Mouse (Mus musculus) forebrain, embryonic 15.5 days (tissue): ENCODE measurements at regions not wholly inside any gene's neighbourhood (a gene's known extent, or its start where the extent isn't known, plus 50 kb on each side); places are given as distances from the start of the nearest gene placed in this dataset.

Experiments
- ATAC-seq: fragments of 200-750 bp; cut with Nextera tagmentation; replicated peaks from 2 replicates; pipeline ENCODE4 v1.8.0; 2017; ENCODE audit warnings: mild to moderate bottlenecking, moderate TSS enrichment, moderate library complexity
- H3K27ac ChIP-seq: fragments of 300-500 bp; sonication (generic); replicated peaks from 2 replicates; pipeline ENCODE4 v1.5.1; 2015; ENCODE audit warnings: mild to moderate bottlenecking, inconsistent platforms
- H3K27me3 ChIP-seq: fragments of 300-500 bp; sonication (generic); 2 replicates; pipeline ENCODE4 v1.6.1; 2015; ENCODE audit warnings: inconsistent platforms
- H3K36me3 ChIP-seq: fragments of 300-500 bp; sonication (generic); 2 replicates; pipeline ENCODE4 v1.6.1; 2015; ENCODE audit warnings: mild to moderate bottlenecking, inconsistent platforms
- H3K4me1 ChIP-seq: fragments of 300-500 bp; sonication (generic); 2 replicates; pipeline ENCODE4 v1.6.1; 2015; ENCODE audit warnings: inconsistent platforms
- H3K4me2 ChIP-seq: fragments of 300-500 bp; sonication (generic); replicated peaks from 2 replicates; pipeline ENCODE4 v1.6.1; 2015; ENCODE audit warnings: mild to moderate bottlenecking, inconsistent platforms
- H3K4me3 ChIP-seq: fragments of 300-500 bp; sonication (generic); 2 replicates; pipeline ENCODE4 v1.5.1; 2015; ENCODE audit warnings: mild to moderate bottlenecking, inconsistent platforms
- H3K9ac ChIP-seq: fragments of 300-500 bp; sonication (generic); replicated peaks from 2 replicates; pipeline ENCODE4 v1.6.1; 2015; ENCODE audit warnings: mild to moderate bottlenecking, inconsistent platforms
- H3K9me3 ChIP-seq: fragments of 300-500 bp; sonication (generic); 2 replicates; pipeline ENCODE4 v1.6.1; 2016; ENCODE audit warnings: inconsistent platforms
- WGBS: fragments of 180-500 bp; shearing (Covaris S2); methylation state at CpG from one replicate; pipeline ENCODE4 v1.1.7; 2015; ENCODE audit warnings: mixed read lengths; 5-methylcytosine and 5-hydroxymethylcytosine counted together

- WGBS = 43% methylated on average over 1 of the region's 1 CpGs
- Histone ChIP-seq H3K4me1 (no peaks in the 10 kb centered on the region), H3K36me3 (no peaks in the 10 kb centered on the region), H3K27ac (no peak overlapping the region), H3K4me3 (no peak overlapping the region), H3K27me3 (no peaks in the 10 kb centered on the region), H3K9ac (no peak overlapping the region), H3K9me3 (no peaks in the 10 kb centered on the region), H3K4me2 (no peak overlapping the region)
- no peak for ATAC-seq
Measured at GRCm38 (mm10) chr6:100085981-100086380, 201.3 kb downstream of the Rybp start.

GRCm38 (mm10) chr6:100083868-100084477, 203.3 kb downstream of the Rybp start:
- Histone ChIP-seq H3K27me3 (no peaks in the 10 kb centered on the region), H3K9me3 (no peaks in the 10 kb centered on the region), H3K36me3 (no peaks in the 10 kb centered on the region), H3K27ac (no peak overlapping the region), H3K4me3 (no peak overlapping the region), H3K4me1 (no peaks in the 10 kb centered on the region), H3K9ac (no peak overlapping the region), H3K4me2 (no peak overlapping the region)
- WGBS = 96% methylated on average over 4 of the region's 4 CpGs
- no peak for ATAC-seq

- WGBS = 85% methylated on average over 5 of the region's 5 CpGs
Measured at GRCm38 (mm10) chr6:100083127-100083526, 204.2 kb downstream of the Rybp start.

DNA sequence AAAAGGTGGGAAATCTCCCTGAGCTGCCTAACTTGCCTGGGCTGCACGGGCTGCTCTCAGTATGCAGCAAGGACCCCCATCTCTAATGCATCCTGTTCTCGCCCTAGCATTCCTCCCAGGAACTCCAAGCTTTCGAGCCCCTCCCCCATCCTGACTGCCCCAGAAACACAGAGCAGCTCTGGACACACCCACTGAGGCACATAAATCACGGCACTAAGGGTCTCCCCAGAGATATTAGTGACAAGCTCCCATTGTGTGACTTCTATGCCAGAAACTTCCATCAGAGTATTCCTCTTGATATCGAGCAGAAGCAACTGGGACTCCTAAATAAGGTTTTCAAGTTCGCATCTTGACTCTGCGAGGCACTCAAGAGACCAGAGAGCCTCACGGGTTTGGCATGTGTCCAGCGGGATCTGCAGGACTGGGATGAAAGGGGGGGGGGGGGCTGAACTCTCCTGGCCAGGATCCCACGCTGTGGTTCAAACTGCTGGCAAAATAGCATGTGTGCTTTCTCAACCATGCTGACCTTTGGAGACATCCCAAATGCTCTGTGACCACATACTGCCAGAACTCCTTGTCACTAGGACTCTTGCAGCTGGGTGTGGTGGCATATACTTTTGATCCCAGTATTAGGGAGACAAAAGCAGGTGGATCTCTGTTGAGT, 212.5 kb downstream of the Rybp start:
- Histone ChIP-seq H3K4me3 (no peak overlapping the region), H3K36me3 (no peaks in the 10 kb centered on the region), H3K27me3 (no peaks in the 10 kb centered on the region), H3K9me3 (no peaks in the 10 kb centered on the region), H3K4me2 (no peak overlapping the region), H3K9ac (no peak overlapping the region), H3K4me1 (peaks cover 15% of the 10 kb centered on the region), H3K27ac (no peak overlapping the region)
- no peak; the same call in 1 of the 2 replicates for ATAC-seq
- 12% methylated on average over 10 of the region's 10 CpGs for WGBS

More at GRCm38 (mm10) chr6:100083127-100083526, 204.2 kb downstream of the Rybp start:
- no peaks in the 10 kb centered on the region for H3K9me3 ChIP-seq
- H3K36me3 ChIP-seq = no peaks in the 10 kb centered on the region
- H3K4me2 ChIP-seq = no peak overlapping the region
- H3K27ac ChIP-seq = no peak overlapping the region
- no peaks in the 10 kb centered on the region for H3K27me3 ChIP-seq
- no peak overlapping the region for H3K9ac ChIP-seq
- ATAC-seq = no peak
- H3K4me1 ChIP-seq = no peaks in the 10 kb centered on the region
- H3K4me3 ChIP-seq = no peak overlapping the region

DNA sequence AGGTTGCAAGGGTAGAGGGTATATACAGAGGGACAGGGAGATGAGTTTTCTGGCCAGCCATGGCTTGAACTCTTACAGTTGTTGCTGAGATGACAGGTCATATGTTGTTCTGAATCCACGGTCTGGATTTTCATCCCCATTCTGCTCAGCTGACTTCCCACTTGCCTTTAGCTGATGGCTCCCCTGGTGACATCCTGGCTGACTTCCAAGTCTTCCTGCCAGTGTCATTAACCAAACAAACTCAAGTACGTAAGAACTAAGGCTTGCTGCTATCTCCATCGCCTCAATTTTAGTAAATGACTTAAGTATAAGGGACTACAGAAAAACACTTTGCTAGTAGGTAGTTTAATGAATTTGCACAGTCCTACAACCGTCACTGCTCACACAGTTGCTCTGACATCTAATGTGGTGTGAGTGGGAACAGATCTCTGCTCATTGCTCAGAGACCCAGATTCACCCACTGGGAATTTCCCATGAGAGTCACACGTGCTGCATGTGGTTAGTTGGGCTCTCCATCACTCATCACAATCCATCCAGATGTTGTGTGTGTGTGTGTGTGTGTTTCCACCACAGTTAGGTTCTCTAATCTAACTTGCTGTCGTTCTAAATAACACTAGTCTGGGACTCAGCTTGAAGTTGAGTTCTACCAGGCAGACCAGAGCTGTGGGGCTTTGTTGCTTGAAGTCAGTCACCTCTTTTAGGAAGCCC, 214.9 kb downstream of the Rybp start:
- no peak overlapping the region for H3K27ac ChIP-seq
- ATAC-seq = no peak
- no peaks in the 10 kb centered on the region for H3K36me3 ChIP-seq
- no peak overlapping the region for H3K4me3 ChIP-seq
- no peaks in the 10 kb centered on the region for H3K27me3 ChIP-seq
- peaks cover 15% of the 10 kb centered on the region for H3K4me1 ChIP-seq
- no peaks in the 10 kb centered on the region for H3K9me3 ChIP-seq
- H3K9ac ChIP-seq = no peak overlapping the region
- WGBS = 46% methylated on average over 6 of the region's 6 CpGs
- no peak overlapping the region for H3K4me2 ChIP-seq

- Histone ChIP-seq H3K9me3 (no peaks in the 10 kb centered on the region), H3K36me3 (no peaks in the 10 kb centered on the region), H3K4me3 (no peak overlapping the region), H3K9ac (no peak overlapping the region), H3K27ac (no peak overlapping the region), H3K27me3 (no peaks in the 10 kb centered on the region), H3K4me2 (no peak overlapping the region), H3K4me1 (0 out of 2 replicates have a peak, but pooled peaks cover 3% of the 10 kb centered on the region)
- WGBS = 59% methylated on average over 4 of the region's 4 CpGs
- ATAC-seq = no peak
Measured at GRCm38 (mm10) chr6:100069151-100069550, 218.1 kb downstream of the Rybp start.

- H3K4me2 ChIP-seq = no peak overlapping the region
- no peak overlapping the region for H3K27ac ChIP-seq
- no peaks in the 10 kb centered on the region for H3K27me3 ChIP-seq
- no peak for ATAC-seq
- no peak overlapping the region for H3K4me3 ChIP-seq
- 87% methylated on average over 4 of the region's 4 CpGs for WGBS
- no peak overlapping the region for H3K9ac ChIP-seq
- H3K9me3 ChIP-seq = no peaks in the 10 kb centered on the region
- H3K4me1 ChIP-seq = 0 out of 2 replicates have a peak, but pooled peaks cover 1% of the 10 kb centered on the region
- no peaks in the 10 kb centered on the region for H3K36me3 ChIP-seq
Measured at GRCm38 (mm10) chr6:100067273-100067672, 220.0 kb downstream of the Rybp start.

DNA sequence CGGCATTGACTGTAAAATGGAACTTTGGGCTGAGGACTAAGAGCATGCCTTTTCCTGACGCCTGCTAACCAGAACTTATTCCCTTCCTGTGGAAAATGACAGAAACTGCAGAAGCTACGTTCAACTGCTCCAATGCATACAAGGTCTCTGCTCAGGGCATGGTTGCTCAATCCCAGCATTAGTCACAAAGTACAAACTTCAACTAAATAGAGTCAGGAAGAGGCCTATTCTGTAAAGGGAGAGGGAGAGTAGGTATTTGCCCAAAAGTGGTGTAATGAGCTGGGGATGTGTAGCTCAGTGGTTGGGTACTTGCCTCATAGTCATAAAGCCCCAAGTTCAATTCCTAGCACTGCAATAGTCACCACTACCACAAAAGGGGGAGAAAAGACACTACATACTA, 221.7 kb downstream of the Rybp start:
- Histone ChIP-seq H3K27me3 (no peaks in the 10 kb centered on the region), H3K27ac (no peak overlapping the region), H3K9ac (no peak overlapping the region), H3K36me3 (no peaks in the 10 kb centered on the region), H3K4me1 (no peaks in the 10 kb centered on the region), H3K4me2 (no peak overlapping the region), H3K4me3 (no peak overlapping the region), H3K9me3 (no peaks in the 10 kb centered on the region)
- no peak for ATAC-seq
- 89% methylated on average over 3 of the region's 3 CpGs for WGBS

DNA sequence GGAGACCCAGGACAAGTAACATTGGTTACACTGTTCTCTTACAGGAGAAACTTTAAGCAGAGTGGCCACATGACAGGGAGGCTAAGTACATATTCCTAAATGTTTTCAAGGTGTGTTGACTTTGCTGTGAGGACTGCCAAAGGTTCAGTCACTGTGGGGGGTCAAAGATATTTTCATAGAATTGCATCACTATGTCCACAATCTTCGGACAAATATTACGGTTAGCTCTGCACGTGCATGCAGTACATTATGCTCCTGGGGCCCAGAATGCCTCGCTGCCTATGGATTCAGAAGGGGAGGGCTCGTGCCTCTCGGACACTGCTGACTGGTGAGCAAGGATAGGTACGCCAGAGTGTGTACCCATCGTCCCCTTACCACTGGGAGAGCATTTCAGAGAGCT, 224.3 kb downstream of the Rybp start:
- 87% methylated on average over 8 of the region's 8 CpGs for WGBS
- H3K9me3 ChIP-seq = no peaks in the 10 kb centered on the region
- no peak overlapping the region for H3K4me2 ChIP-seq
- H3K27me3 ChIP-seq = no peaks in the 10 kb centered on the region
- no peak overlapping the region for H3K4me3 ChIP-seq
- no peak for ATAC-seq
- H3K27ac ChIP-seq = no peak overlapping the region
- H3K36me3 ChIP-seq = no peaks in the 10 kb centered on the region
- H3K4me1 ChIP-seq = peaks cover 5% of the 10 kb centered on the region
- no peak overlapping the region for H3K9ac ChIP-seq

DNA sequence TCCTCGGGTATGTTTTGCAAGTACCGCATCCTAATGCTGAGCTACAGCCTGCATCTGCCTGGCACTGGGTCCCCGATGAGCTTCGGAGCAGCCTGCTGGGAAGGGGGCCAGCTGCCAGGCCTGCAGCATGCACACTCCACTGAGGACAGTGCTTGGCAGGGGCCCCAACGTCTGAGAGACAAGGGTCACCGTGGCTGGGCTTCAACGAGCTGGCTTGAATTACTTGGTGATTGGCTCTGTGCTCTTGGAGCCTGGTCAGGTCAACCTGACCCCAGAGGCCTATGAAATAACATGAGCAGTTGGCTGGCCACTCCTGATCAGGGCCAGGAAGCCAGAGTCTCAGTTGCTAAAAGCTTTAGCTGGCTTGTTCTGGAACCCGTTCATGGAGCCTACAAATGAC, 227.5 kb downstream of the Rybp start:
- 34% methylated on average over 8 of the region's 8 CpGs for WGBS
- no peak overlapping the region for H3K4me2 ChIP-seq
- no peak overlapping the region for H3K9ac ChIP-seq

GRCm38 (mm10) chr6:100055980-100056379, 231.3 kb downstream of the Rybp start:
- 84% methylated on average over 5 of the region's 5 CpGs for WGBS

More for the DNA sequence above, 227.5 kb downstream of the Rybp start:
- H3K27ac ChIP-seq = no peak overlapping the region
- no peaks in the 10 kb centered on the region for H3K9me3 ChIP-seq
- H3K27me3 ChIP-seq = no peaks in the 10 kb centered on the region
- peaks cover 5% of the 10 kb centered on the region for H3K4me1 ChIP-seq
- no peaks in the 10 kb centered on the region for H3K36me3 ChIP-seq
- peak; percentile 75 for ATAC-seq
- H3K4me3 ChIP-seq = no peak overlapping the region

GRCm38 (mm10) chr6:100052955-100053795, 234.1 kb downstream of the Rybp start:
- no peaks in the 10 kb centered on the region for H3K27me3 ChIP-seq
- no peaks in the 10 kb centered on the region for H3K36me3 ChIP-seq
- H3K4me3 ChIP-seq = no peak overlapping the region
- H3K27ac ChIP-seq = no peak overlapping the region
- no peak for ATAC-seq
- no peaks in the 10 kb centered on the region for H3K9me3 ChIP-seq
- H3K9ac ChIP-seq = no peak overlapping the region
- 52% methylated on average over 8 of the region's 8 CpGs for WGBS
- no peak overlapping the region for H3K4me2 ChIP-seq
- H3K4me1 ChIP-seq = 0 out of 2 replicates have a peak, but pooled peaks cover 3% of the 10 kb centered on the region

More at GRCm38 (mm10) chr6:100055980-100056379, 231.3 kb downstream of the Rybp start:
- no peak overlapping the region for H3K27ac ChIP-seq
- no peak overlapping the region for H3K4me2 ChIP-seq
- ATAC-seq = no peak
- H3K4me1 ChIP-seq = peaks cover 8% of the 10 kb centered on the region
- no peak overlapping the region for H3K4me3 ChIP-seq
- no peaks in the 10 kb centered on the region for H3K36me3 ChIP-seq
- H3K27me3 ChIP-seq = no peaks in the 10 kb centered on the region
- no peak overlapping the region for H3K9ac ChIP-seq
- H3K9me3 ChIP-seq = no peaks in the 10 kb centered on the region
